Mouse (Mus musculus): ENCODE data around the gene Rufy3. TPM values are rescaled to one million over a fixed set of nuclear protein-coding genes. Genes with fewer than 3 reads are reported as not detected.

Gene Rufy3
- total RNA-seq, 2 experiments from 2014 or later: 3.8 to 6.2 TPM

- ATAC-seq (replicated peaks; ENCODE audit: low FRiP score, low TSS enrichment, poor library complexity, severe bottlenecking): no peak
Measured at GRCm38 (mm10) chr5:88569541-88569940, 4.7 kb downstream of the Rufy3 start.

- no peak for ATAC-seq (replicated peaks; ENCODE audit: low FRiP score, low TSS enrichment, poor library complexity, severe bottlenecking)
Measured at GRCm38 (mm10) chr5:88574829-88575228, 10.0 kb downstream of the Rufy3 start.

- no peak for ATAC-seq (replicated peaks; ENCODE audit: low FRiP score, low TSS enrichment, poor library complexity, severe bottlenecking)
Measured at GRCm38 (mm10) chr5:88575506-88576338, 10.9 kb downstream of the Rufy3 start.

GRCm38 (mm10) chr5:88580681-88581080 is 15.8 kb downstream of the Rufy3 start:
- ATAC-seq (replicated peaks; ENCODE audit: low FRiP score, low TSS enrichment, poor library complexity, severe bottlenecking): no peak

GRCm38 (mm10) chr5:88581343-88581742 is 16.5 kb downstream of the Rufy3 start:
- no peak for ATAC-seq (replicated peaks; ENCODE audit: low FRiP score, low TSS enrichment, poor library complexity, severe bottlenecking)

GRCm38 (mm10) chr5:88583271-88584031 is 18.6 kb downstream of the Rufy3 start:
- no peak for ATAC-seq (replicated peaks; ENCODE audit: low FRiP score, low TSS enrichment, poor library complexity, severe bottlenecking)

GRCm38 (mm10) chr5:88584061-88584460 is 19.2 kb downstream of the Rufy3 start:
- ATAC-seq (replicated peaks; ENCODE audit: low FRiP score, low TSS enrichment, poor library complexity, severe bottlenecking): no peak

GRCm38 (mm10) chr5:88586407-88587174 is 21.8 kb downstream of the Rufy3 start:
- ATAC-seq (replicated peaks; ENCODE audit: low FRiP score, low TSS enrichment, poor library complexity, severe bottlenecking): peak; percentile 72

- ATAC-seq (replicated peaks; ENCODE audit: low FRiP score, low TSS enrichment, poor library complexity, severe bottlenecking): peak; percentile 89
Measured at GRCm38 (mm10) chr5:88587211-88587934, 22.5 kb downstream of the Rufy3 start.

GRCm38 (mm10) chr5:88588481-88588880 is 23.6 kb downstream of the Rufy3 start:
- ATAC-seq (replicated peaks; ENCODE audit: low FRiP score, low TSS enrichment, poor library complexity, severe bottlenecking): no peak

- no peak for ATAC-seq (replicated peaks; ENCODE audit: low FRiP score, low TSS enrichment, poor library complexity, severe bottlenecking)
Measured at GRCm38 (mm10) chr5:88593421-88594172, 28.8 kb downstream of the Rufy3 start.

GRCm38 (mm10) chr5:88594173-88594569 is 29.3 kb downstream of the Rufy3 start:
- ATAC-seq (replicated peaks; ENCODE audit: low FRiP score, low TSS enrichment, poor library complexity, severe bottlenecking): no peak

- ATAC-seq (replicated peaks; ENCODE audit: low FRiP score, low TSS enrichment, poor library complexity, severe bottlenecking): no peak
Measured at GRCm38 (mm10) chr5:88595537-88596455, 31.0 kb downstream of the Rufy3 start.

- no peak for ATAC-seq (replicated peaks; ENCODE audit: low FRiP score, low TSS enrichment, poor library complexity, severe bottlenecking)
Measured at GRCm38 (mm10) chr5:88598961-88599360, 34.1 kb downstream of the Rufy3 start.

- ATAC-seq (replicated peaks; ENCODE audit: low FRiP score, low TSS enrichment, poor library complexity, severe bottlenecking): no peak
Measured at GRCm38 (mm10) chr5:88602030-88602429, 37.2 kb downstream of the Rufy3 start.

GRCm38 (mm10) chr5:88602713-88603112 is 37.9 kb downstream of the Rufy3 start:
- no peak for ATAC-seq (replicated peaks; ENCODE audit: low FRiP score, low TSS enrichment, poor library complexity, severe bottlenecking)

GRCm38 (mm10) chr5:88604046-88604445 is 39.2 kb downstream of the Rufy3 start:
- ATAC-seq (replicated peaks; ENCODE audit: low FRiP score, low TSS enrichment, poor library complexity, severe bottlenecking): no peak

Measured in megakaryocyte-erythroid progenitor cell, adult 5-6 weeks (primary cell).